Mouse (Mus musculus) kidney, embryonic 14.5 days (tissue): ENCODE data around the gene C330021F23Rik. TPM values are rescaled to one million over a fixed set of nuclear protein-coding genes. Genes with fewer than 3 reads are reported as not detected.
A peak's percentile ranks its signal among the peaks of the same experiment; 100 is the strongest.

Source experiments
- ATAC-seq: fragments of 200-750 bp; cut with Nextera tagmentation; 2 replicates; pipeline ENCODE4 v1.8.0; 2017; ENCODE audit warnings: moderate number of reproducible peaks, mild to moderate bottlenecking, moderate TSS enrichment, moderate library complexity; ENCODE audit not compliant: low FRiP score, low TSS enrichment
- H3K27ac ChIP-seq: fragments of 300-500 bp; sonication (generic); 2 replicates; pipeline ENCODE4 v1.5.1; 2014; ENCODE audit warnings: low read depth, mild to moderate bottlenecking, low read length, moderate library complexity, mixed read lengths
- H3K27me3 ChIP-seq: fragments of 300-500 bp; sonication (generic); 2 replicates; pipeline ENCODE4 v1.6.1; 2014; ENCODE audit warnings: mild to moderate bottlenecking, low read length; ENCODE audit not compliant: control insufficient read depth, insufficient read depth
- H3K36me3 ChIP-seq: fragments of 300-500 bp; sonication (generic); 2 replicates; pipeline ENCODE4 v1.6.1; 2014; ENCODE audit warnings: low read length, mixed read lengths; ENCODE audit not compliant: control insufficient read depth, insufficient read depth
- H3K4me1 ChIP-seq: fragments of 300-500 bp; sonication (generic); 2 replicates; pipeline ENCODE4 v1.6.1; 2014; ENCODE audit warnings: low read length, mixed read lengths; ENCODE audit not compliant: control insufficient read depth, insufficient read depth
- H3K4me2 ChIP-seq: fragments of 300-500 bp; sonication (generic); replicated peaks from 2 replicates; pipeline ENCODE4 v1.6.1; 2014; ENCODE audit warnings: low read depth, mild to moderate bottlenecking, low read length
- H3K4me3 ChIP-seq: fragments of 300-500 bp; sonication (generic); 2 replicates; pipeline ENCODE4 v1.5.1; 2014; ENCODE audit warnings: mild to moderate bottlenecking, low read length
- H3K9ac ChIP-seq: fragments of 300-500 bp; sonication (generic); 2 replicates; pipeline ENCODE4 v1.6.1; 2014; ENCODE audit warnings: low read depth, mild to moderate bottlenecking, low read length, moderate library complexity
- H3K9me3 ChIP-seq: fragments of 300-500 bp; sonication (generic); 2 replicates; pipeline ENCODE4 v1.6.1; 2016; ENCODE audit warnings: low read length; ENCODE audit not compliant: control insufficient read depth
- WGBS: fragments of 180-500 bp; shearing (Covaris S2); extraction: QIAGEN DNeasy Blood & Tissue Kit; methylation state at CpG from one replicate; pipeline ENCODE4 v1.1.7; 2014; 5-methylcytosine and 5-hydroxymethylcytosine counted together
- polyA plus RNA-seq: library from polyadenylated mRNA; unstranded; fragments of >200 nt; fragmentation: Nextera tagmentation; extraction: Ambion mirVana; gene quantifications from 2 replicates; pipeline ENCODE4 v1.2.1, GENCODE M21; 2014

The C330021F23Rik gene
- polyA plus RNA-seq, 1 experiment from 2014 or later, result 6.9 TPM

DNA sequence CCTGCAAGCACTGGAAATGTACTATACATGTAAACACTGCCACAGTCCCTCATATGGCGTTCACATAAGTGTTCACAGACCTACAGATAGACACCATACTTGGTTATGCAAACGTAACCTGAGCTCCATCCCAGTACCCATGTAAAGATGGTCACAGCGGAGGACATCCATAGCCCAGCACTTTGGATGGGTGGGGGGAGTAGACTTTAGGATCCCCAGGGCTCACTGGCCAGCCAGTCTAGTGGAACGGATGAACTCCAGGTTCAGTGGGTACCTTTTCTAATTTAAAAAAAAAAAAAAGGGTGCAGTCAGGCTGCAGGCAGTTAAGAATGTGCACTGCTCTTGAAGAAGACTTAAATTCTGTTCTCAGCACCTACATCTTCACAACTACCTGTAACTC, 27.7 kb upstream of the C330021F23Rik start:
- no peaks in the 10 kb centered on the region for H3K27me3 ChIP-seq
- H3K4me3 ChIP-seq, result no peak overlapping the region
- H3K9me3 ChIP-seq, result peaks cover 2% of the 10 kb centered on the region; the same call in 1 of the 2 replicates
- no peak for ATAC-seq
- no peak overlapping the region for H3K27ac ChIP-seq
- H3K4me1 ChIP-seq, result no peaks in the 10 kb centered on the region
- no peak overlapping the region for H3K9ac ChIP-seq
- WGBS, result 86% methylated on average over 4 of the region's 4 CpGs
- H3K36me3 ChIP-seq, result peaks cover 50% of the 10 kb centered on the region
- H3K4me2 ChIP-seq, result no peak overlapping the region

DNA sequence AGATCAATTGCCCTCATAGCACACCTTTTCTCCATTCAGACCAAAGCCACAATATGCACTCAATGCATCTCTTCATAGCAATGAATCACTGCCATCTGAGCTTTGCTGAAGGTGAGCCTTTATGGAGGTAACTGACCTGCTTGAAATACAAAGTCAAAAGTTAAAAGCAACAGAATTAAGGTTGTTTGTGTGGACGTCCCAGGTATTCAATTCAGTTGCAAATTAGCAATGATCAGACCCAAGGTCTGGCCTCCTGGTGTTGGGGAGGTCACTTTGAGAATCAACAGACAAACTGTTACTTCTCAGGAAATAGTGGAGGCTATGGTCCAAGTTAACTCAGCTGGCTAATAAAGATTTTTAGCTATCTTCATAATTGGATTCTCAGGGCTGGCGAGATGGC, 21.3 kb upstream of the C330021F23Rik start:
- Histone ChIP-seq H3K27me3 (no peaks in the 10 kb centered on the region), H3K36me3 (peaks cover 11% of the 10 kb centered on the region; the same call in 1 of the 2 replicates), H3K4me3 (no peak overlapping the region), H3K9me3 (peaks cover 6% of the 10 kb centered on the region; the same call in 1 of the 2 replicates), H3K4me2 (no peak overlapping the region), H3K9ac (no peak overlapping the region), H3K27ac (no peak overlapping the region), H3K4me1 (no peaks in the 10 kb centered on the region)
- WGBS, result 88% methylated on average over 2 of the region's 2 CpGs
- ATAC-seq, result no peak

DNA sequence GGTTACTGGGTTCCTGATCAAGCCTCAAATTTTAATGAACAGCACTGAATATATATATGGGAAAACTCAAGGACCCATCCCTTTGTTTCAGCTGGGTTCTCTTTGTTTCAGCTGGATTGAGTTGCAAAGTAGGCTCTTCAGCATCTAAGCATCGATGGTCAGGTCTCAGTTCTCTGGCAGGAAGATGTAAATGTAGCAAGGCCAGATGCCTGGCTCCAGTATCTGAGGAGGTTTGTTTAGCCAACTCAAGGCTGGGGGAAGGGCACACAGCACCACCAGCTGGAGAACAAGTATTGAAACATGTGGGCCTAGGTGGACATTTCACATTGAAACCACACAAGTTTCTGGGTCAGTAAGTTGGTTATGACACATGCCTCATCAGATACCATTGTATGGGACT, 15.6 kb upstream of the C330021F23Rik start:
- Histone ChIP-seq H3K4me1 (no peaks in the 10 kb centered on the region), H3K27ac (no peak overlapping the region)
- no peak for ATAC-seq

DNA sequence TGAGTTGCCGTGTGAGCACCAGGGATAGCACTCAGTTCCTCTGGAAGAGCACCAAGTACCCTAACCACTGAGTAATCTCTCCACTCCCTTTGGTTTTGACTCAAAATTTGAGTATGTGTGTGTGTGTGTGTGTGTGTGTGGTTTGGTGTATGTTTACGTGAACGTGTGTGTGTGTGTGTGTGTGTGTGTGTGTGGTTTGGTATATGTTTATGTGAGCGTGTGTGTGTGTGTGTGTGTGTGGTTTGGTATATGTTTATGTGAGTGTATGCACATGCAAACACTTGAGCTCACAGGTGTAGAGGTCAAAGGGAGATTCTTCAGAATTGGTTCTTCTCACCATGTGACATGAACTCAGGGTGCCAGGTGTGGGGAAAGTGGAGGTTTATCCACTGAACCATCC, 11.7 kb upstream of the C330021F23Rik start:
- no peaks in the 10 kb centered on the region for H3K27me3 ChIP-seq
- no peaks in the 10 kb centered on the region for H3K36me3 ChIP-seq
- no peak overlapping the region for H3K27ac ChIP-seq
- ATAC-seq, result peak; percentile 85
- no peaks in the 10 kb centered on the region for H3K9me3 ChIP-seq
- H3K4me3 ChIP-seq, result no peak overlapping the region
- 61% methylated on average over 4 of the region's 4 CpGs for WGBS
- H3K9ac ChIP-seq, result no peak overlapping the region
- H3K4me2 ChIP-seq, result no peak overlapping the region
- no peaks in the 10 kb centered on the region for H3K4me1 ChIP-seq

More for the DNA sequence above, 15.6 kb upstream of the C330021F23Rik start:
- H3K9me3 ChIP-seq, result 0 out of 2 replicates have a peak, but pooled peaks cover 2% of the 10 kb centered on the region
- H3K4me2 ChIP-seq, result no peak overlapping the region
- WGBS, result 77% methylated on average over 1 of the region's 1 CpGs
- H3K9ac ChIP-seq, result no peak overlapping the region
- no peak overlapping the region for H3K4me3 ChIP-seq
- no peaks in the 10 kb centered on the region for H3K36me3 ChIP-seq
- H3K27me3 ChIP-seq, result no peaks in the 10 kb centered on the region

DNA sequence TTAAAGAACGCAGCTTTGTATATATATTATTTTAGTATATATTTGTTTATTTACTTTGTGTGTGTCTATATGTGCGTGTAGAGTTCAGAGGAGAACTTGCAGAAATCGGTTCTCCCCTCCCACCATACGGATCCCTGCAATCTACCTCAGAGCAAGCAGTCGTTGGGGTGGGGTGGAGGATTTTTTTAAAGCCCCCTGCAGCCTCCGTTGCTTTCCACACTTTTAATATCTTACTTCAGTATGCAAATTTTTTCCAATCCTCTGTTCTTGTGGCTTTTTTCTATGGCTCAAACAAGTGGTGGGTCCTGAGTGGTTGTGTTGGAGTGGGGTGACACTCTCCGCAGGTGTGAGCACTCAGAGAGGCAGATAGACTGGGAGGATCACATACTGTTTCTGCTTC, 588 bp downstream of the C330021F23Rik start:
- H3K9me3 ChIP-seq, result no peaks in the 10 kb centered on the region
- peak overlapping the region; percentile 51 for H3K4me2 ChIP-seq
- peak overlapping the region; percentile 84; the same call in 1 of the 2 replicates for H3K27ac ChIP-seq
- H3K4me3 ChIP-seq, result peak overlapping the region; percentile 32
- WGBS, result 7% methylated on average over 7 of the region's 7 CpGs
- peaks cover 5% of the 10 kb centered on the region; the same call in 1 of the 2 replicates for H3K4me1 ChIP-seq
- peak; percentile 40; the same call in 1 of the 2 replicates for ATAC-seq
- no peaks in the 10 kb centered on the region for H3K27me3 ChIP-seq
- H3K36me3 ChIP-seq, result no peaks in the 10 kb centered on the region
- H3K9ac ChIP-seq, result peak overlapping the region; percentile 57

DNA sequence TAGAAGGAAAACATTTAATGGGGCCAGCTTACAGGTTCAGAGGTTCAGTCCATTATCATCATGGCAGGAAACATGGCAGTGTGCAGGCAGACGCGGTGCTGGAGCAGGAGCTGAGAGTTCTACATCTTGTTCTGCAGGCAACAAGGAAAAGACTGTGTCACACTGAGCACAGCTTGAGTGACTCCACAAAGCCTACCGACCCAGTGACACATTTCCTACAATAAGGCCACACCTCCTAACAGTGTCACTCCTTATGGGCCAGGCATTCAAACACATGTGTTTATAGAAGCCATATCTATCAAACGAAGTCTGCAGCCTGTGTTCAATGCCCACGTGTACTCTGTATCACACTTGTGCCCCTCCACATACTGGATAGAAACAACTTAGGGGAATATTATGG, 2.0 kb downstream of the C330021F23Rik start:
- no peak overlapping the region for H3K9ac ChIP-seq
- no peak overlapping the region for H3K4me2 ChIP-seq
- no peaks in the 10 kb centered on the region for H3K27me3 ChIP-seq
- H3K27ac ChIP-seq, result no peak overlapping the region
- peaks cover 5% of the 10 kb centered on the region; the same call in 1 of the 2 replicates for H3K4me1 ChIP-seq
- H3K4me3 ChIP-seq, result no peak overlapping the region
- no peaks in the 10 kb centered on the region for H3K36me3 ChIP-seq
- WGBS, result 90% methylated on average over 5 of the region's 5 CpGs
- no peak for ATAC-seq
- no peaks in the 10 kb centered on the region for H3K9me3 ChIP-seq

DNA sequence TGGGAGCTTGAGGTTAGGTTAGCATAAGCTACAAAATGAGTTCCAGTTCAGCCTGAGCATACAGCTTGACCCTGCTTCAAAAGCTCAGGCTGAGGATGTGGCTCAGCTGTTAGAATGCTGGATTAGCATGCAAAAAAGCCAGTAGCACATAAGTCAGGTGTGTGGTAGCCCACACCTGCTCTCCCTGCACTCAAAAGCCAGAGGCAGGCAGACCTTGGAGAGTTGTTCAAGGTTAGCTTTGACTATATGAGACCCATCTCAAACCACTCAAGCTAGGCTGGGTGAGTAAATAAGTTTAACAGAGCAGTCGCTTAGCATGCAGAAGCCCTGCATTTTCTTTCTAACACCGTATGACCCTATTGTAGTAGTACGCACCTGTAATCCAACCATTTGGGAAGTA, 6.8 kb downstream of the C330021F23Rik start:
- Histone ChIP-seq H3K27ac (no peak overlapping the region), H3K27me3 (no peaks in the 10 kb centered on the region), H3K4me2 (no peak overlapping the region), H3K9ac (no peak overlapping the region), H3K36me3 (no peaks in the 10 kb centered on the region), H3K4me3 (no peak overlapping the region), H3K9me3 (no peaks in the 10 kb centered on the region), H3K4me1 (no peaks in the 10 kb centered on the region)
- ATAC-seq, result no peak
- WGBS, result 92% methylated on average over 3 of the region's 3 CpGs

DNA sequence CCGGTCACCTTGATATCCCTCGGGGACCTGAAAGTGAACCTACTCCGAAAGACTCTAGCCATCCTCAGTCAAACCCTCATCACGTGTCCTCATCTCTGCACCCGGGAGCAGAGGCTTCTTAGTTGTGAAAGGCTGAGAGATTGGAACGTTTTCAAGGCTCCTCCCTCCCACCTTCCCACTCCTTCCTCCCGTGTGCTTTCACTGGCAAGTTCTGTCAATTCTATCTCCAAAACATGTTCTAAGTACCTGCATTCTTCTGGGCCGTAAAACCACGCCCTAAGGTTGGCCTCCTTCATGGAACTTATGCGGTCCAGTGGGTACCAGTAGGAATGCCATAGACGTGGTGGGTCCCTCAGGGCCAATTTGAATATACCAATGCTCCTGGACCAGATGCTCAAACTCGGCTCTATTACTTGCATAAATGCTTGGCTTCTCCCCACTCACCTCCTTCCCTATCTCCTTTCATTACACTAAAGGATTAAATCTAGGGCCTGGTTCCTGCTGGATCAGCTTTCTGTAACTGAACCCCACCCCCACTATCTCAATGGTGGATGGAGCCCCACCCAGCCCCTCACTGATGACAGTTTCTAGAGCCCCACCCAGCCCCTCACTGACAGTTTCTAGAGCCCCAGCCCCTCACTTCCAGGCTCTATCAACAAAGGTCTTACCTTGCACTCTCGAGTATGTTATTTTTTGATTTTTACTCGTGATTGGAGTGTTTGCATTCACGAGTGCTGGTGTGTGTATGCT, 8.6 kb downstream of the C330021F23Rik start:
- no peaks in the 10 kb centered on the region for H3K27me3 ChIP-seq
- no peak overlapping the region for H3K4me3 ChIP-seq
- H3K36me3 ChIP-seq, result no peaks in the 10 kb centered on the region
- H3K4me1 ChIP-seq, result no peaks in the 10 kb centered on the region
- WGBS, result 73% methylated on average over 15 of the region's 15 CpGs
- no peaks in the 10 kb centered on the region for H3K9me3 ChIP-seq
- no peak for ATAC-seq
- no peak overlapping the region for H3K27ac ChIP-seq
- H3K9ac ChIP-seq, result no peak overlapping the region
- no peak overlapping the region for H3K4me2 ChIP-seq
